Mouse (Mus musculus): Measurements from ENCODE around the gene Arhgap23. TPM values are rescaled to one million over a fixed set of nuclear protein-coding genes. Genes with fewer than 3 reads are reported as not detected.

The Arhgap23 gene
- polyA plus RNA-seq, 1 experiment from 2014 or later = 8.5 TPM

- H3K4me1 ChIP-seq (replicated peaks; ENCODE audit: control insufficient read depth, insufficient read depth, low read length) = peaks cover 26% of the 10 kb centered on the region; the same call in 1 of the 2 replicates
- no peak overlapping the region for H3K9ac ChIP-seq
- 23% methylated on average over 5 of the region's 5 CpGs for WGBS
- H3K27ac ChIP-seq = no peak overlapping the region
- H3K4me2 ChIP-seq (replicated peaks) = no peak overlapping the region
- ATAC-seq (ENCODE audit: low FRiP score) = no peak
- no peak overlapping the region for H3K4me3 ChIP-seq (replicated peaks; ENCODE audit: low read length)
- no peak for DNase-seq (ENCODE audit: low spot score)
- peaks cover 50% of the 10 kb centered on the region for H3K36me3 ChIP-seq (replicated peaks; ENCODE audit: control insufficient read depth, insufficient read depth)
- peaks cover 65% of the 10 kb centered on the region for H3K27me3 ChIP-seq (ENCODE audit: control insufficient read depth, insufficient read depth, low read length)
- H3K9me3 ChIP-seq (ENCODE audit: control insufficient read depth, low read length) = no peaks in the 10 kb centered on the region
Measured at GRCm38 (mm10) chr11:97535308-97535630, 119.9 kb downstream of the Arhgap23 start.

GRCm38 (mm10) chr11:97535660-97536059, 120.3 kb downstream of the Arhgap23 start:
- H3K4me2 ChIP-seq (replicated peaks) = no peak overlapping the region
- H3K27ac ChIP-seq = no peak overlapping the region
- 56% methylated on average over 5 of the region's 5 CpGs for WGBS
- no peaks in the 10 kb centered on the region for H3K9me3 ChIP-seq (ENCODE audit: control insufficient read depth, low read length)
- H3K36me3 ChIP-seq (replicated peaks; ENCODE audit: control insufficient read depth, insufficient read depth) = peaks cover 47% of the 10 kb centered on the region
- no peak overlapping the region for H3K4me3 ChIP-seq (replicated peaks; ENCODE audit: low read length)
- ATAC-seq (ENCODE audit: low FRiP score) = no peak
- DNase-seq (ENCODE audit: low spot score) = no peak
- H3K4me1 ChIP-seq (replicated peaks; ENCODE audit: control insufficient read depth, insufficient read depth, low read length) = peaks cover 30% of the 10 kb centered on the region; the same call in 1 of the 2 replicates
- H3K9ac ChIP-seq = no peak overlapping the region
- peaks cover 65% of the 10 kb centered on the region for H3K27me3 ChIP-seq (ENCODE audit: control insufficient read depth, insufficient read depth, low read length)

GRCm38 (mm10) chr11:97536083-97536747, 120.9 kb downstream of the Arhgap23 start:
- no peak for ATAC-seq (ENCODE audit: low FRiP score)
- Histone ChIP-seq H3K9me3 (ENCODE audit: control insufficient read depth, low read length) (no peaks in the 10 kb centered on the region), H3K36me3 (replicated peaks; ENCODE audit: control insufficient read depth, insufficient read depth) (peaks cover 42% of the 10 kb centered on the region), H3K4me2 (replicated peaks) (peak overlapping the region; percentile 48), H3K27ac (no peak overlapping the region), H3K4me3 (replicated peaks; ENCODE audit: low read length) (no peak overlapping the region), H3K27me3 (ENCODE audit: control insufficient read depth, insufficient read depth, low read length) (peaks cover 65% of the 10 kb centered on the region), H3K4me1 (replicated peaks; ENCODE audit: control insufficient read depth, insufficient read depth, low read length) (peaks cover 35% of the 10 kb centered on the region; the same call in 1 of the 2 replicates), H3K9ac (0 out of 2 replicates have a peak overlapping the region, but pooled peaks have one; percentile 50)
- WGBS = 21% methylated on average over 35 of the region's 35 CpGs
- no peak for DNase-seq (ENCODE audit: low spot score)

- Histone ChIP-seq H3K27ac (no peak overlapping the region), H3K4me3 (replicated peaks; ENCODE audit: low read length) (peak overlapping the region; percentile 19), H3K9ac (peak overlapping the region; percentile 50; the same call in 1 of the 2 replicates), H3K27me3 (ENCODE audit: control insufficient read depth, insufficient read depth, low read length) (peaks cover 65% of the 10 kb centered on the region), H3K36me3 (replicated peaks; ENCODE audit: control insufficient read depth, insufficient read depth) (peaks cover 38% of the 10 kb centered on the region), H3K4me1 (replicated peaks; ENCODE audit: control insufficient read depth, insufficient read depth, low read length) (peaks cover 33% of the 10 kb centered on the region; the same call in 1 of the 2 replicates), H3K9me3 (ENCODE audit: control insufficient read depth, low read length) (no peaks in the 10 kb centered on the region), H3K4me2 (replicated peaks) (peak overlapping the region; percentile 48)
- DNase-seq (ENCODE audit: low spot score) (no peak), ATAC-seq (ENCODE audit: low FRiP score) (peak; percentile 22; the same call in 1 of the 2 replicates)
- 3% methylated on average over 36 of the region's 36 CpGs for WGBS
Measured at GRCm38 (mm10) chr11:97536835-97537579, 121.7 kb downstream of the Arhgap23 start.

- H3K9me3 ChIP-seq (ENCODE audit: control insufficient read depth, low read length) = no peaks in the 10 kb centered on the region
- H3K27me3 ChIP-seq (ENCODE audit: control insufficient read depth, insufficient read depth, low read length) = peaks cover 60% of the 10 kb centered on the region
- peaks cover 33% of the 10 kb centered on the region; the same call in 1 of the 2 replicates for H3K4me1 ChIP-seq (replicated peaks; ENCODE audit: control insufficient read depth, insufficient read depth, low read length)
- no peak overlapping the region for H3K4me3 ChIP-seq (replicated peaks; ENCODE audit: low read length)
- peaks cover 34% of the 10 kb centered on the region for H3K36me3 ChIP-seq (replicated peaks; ENCODE audit: control insufficient read depth, insufficient read depth)
- DNase-seq (ENCODE audit: low spot score) (no peak), ATAC-seq (ENCODE audit: low FRiP score) (no peak)
- H3K4me2 ChIP-seq (replicated peaks) = peak overlapping the region; percentile 48
- WGBS = 24% methylated on average over 12 of the region's 12 CpGs
- 0 out of 2 replicates have a peak overlapping the region, but pooled peaks have one; percentile 50 for H3K9ac ChIP-seq
- no peak overlapping the region for H3K27ac ChIP-seq
Measured at GRCm38 (mm10) chr11:97537580-97538089, 122.3 kb downstream of the Arhgap23 start.

- Histone ChIP-seq H3K4me1 (replicated peaks; ENCODE audit: control insufficient read depth, insufficient read depth, low read length) (peaks cover 48% of the 10 kb centered on the region; the same call in 1 of the 2 replicates), H3K27me3 (ENCODE audit: control insufficient read depth, insufficient read depth, low read length) (peaks cover 40% of the 10 kb centered on the region)
- no peak for DNase-seq (ENCODE audit: low spot score)
Measured at GRCm38 (mm10) chr11:97539622-97540021, 124.3 kb downstream of the Arhgap23 start.

GRCm38 (mm10) chr11:97540136-97540535, 124.8 kb downstream of the Arhgap23 start:
- peaks cover 35% of the 10 kb centered on the region for H3K27me3 ChIP-seq (ENCODE audit: control insufficient read depth, insufficient read depth, low read length)
- H3K4me1 ChIP-seq (replicated peaks; ENCODE audit: control insufficient read depth, insufficient read depth, low read length) = peaks cover 48% of the 10 kb centered on the region; the same call in 1 of the 2 replicates
- peaks cover 9% of the 10 kb centered on the region; the same call in 1 of the 2 replicates for H3K36me3 ChIP-seq (replicated peaks; ENCODE audit: control insufficient read depth, insufficient read depth)

More at GRCm38 (mm10) chr11:97539622-97540021, 124.3 kb downstream of the Arhgap23 start:
- H3K36me3 ChIP-seq (replicated peaks; ENCODE audit: control insufficient read depth, insufficient read depth) = peaks cover 14% of the 10 kb centered on the region
- no peaks in the 10 kb centered on the region for H3K9me3 ChIP-seq (ENCODE audit: control insufficient read depth, low read length)
- H3K4me2 ChIP-seq (replicated peaks) = no peak overlapping the region
- H3K4me3 ChIP-seq (replicated peaks; ENCODE audit: low read length) = no peak overlapping the region
- WGBS = 40% methylated on average over 5 of the region's 5 CpGs
- no peak overlapping the region for H3K9ac ChIP-seq
- ATAC-seq (ENCODE audit: low FRiP score) = no peak
- H3K27ac ChIP-seq = no peak overlapping the region

GRCm38 (mm10) chr11:97540604-97541003, 125.3 kb downstream of the Arhgap23 start:
- H3K27me3 ChIP-seq (ENCODE audit: control insufficient read depth, insufficient read depth, low read length) = peaks cover 31% of the 10 kb centered on the region
- 52% methylated on average over 3 of the region's 3 CpGs for WGBS
- H3K9me3 ChIP-seq (ENCODE audit: control insufficient read depth, low read length) = no peaks in the 10 kb centered on the region
- H3K9ac ChIP-seq = no peak overlapping the region
- H3K36me3 ChIP-seq (replicated peaks; ENCODE audit: control insufficient read depth, insufficient read depth) = peaks cover 5% of the 10 kb centered on the region; the same call in 1 of the 2 replicates
- no peak overlapping the region for H3K4me3 ChIP-seq (replicated peaks; ENCODE audit: low read length)
- no peak overlapping the region for H3K27ac ChIP-seq
- H3K4me1 ChIP-seq (replicated peaks; ENCODE audit: control insufficient read depth, insufficient read depth, low read length) = peaks cover 48% of the 10 kb centered on the region; the same call in 1 of the 2 replicates
- DNase-seq (ENCODE audit: low spot score) (peak; percentile 76), ATAC-seq (ENCODE audit: low FRiP score) (peak; percentile 21; the same call in 1 of the 2 replicates)
- no peak overlapping the region for H3K4me2 ChIP-seq (replicated peaks)

More at GRCm38 (mm10) chr11:97540136-97540535, 124.8 kb downstream of the Arhgap23 start:
- no peak overlapping the region for H3K27ac ChIP-seq
- WGBS = 58% methylated on average over 3 of the region's 3 CpGs
- DNase-seq (ENCODE audit: low spot score) = no peak
- no peak for ATAC-seq (ENCODE audit: low FRiP score)
- H3K9me3 ChIP-seq (ENCODE audit: control insufficient read depth, low read length) = no peaks in the 10 kb centered on the region
- H3K9ac ChIP-seq = no peak overlapping the region
- no peak overlapping the region for H3K4me2 ChIP-seq (replicated peaks)
- H3K4me3 ChIP-seq (replicated peaks; ENCODE audit: low read length) = no peak overlapping the region

Measured in hindbrain, embryonic 14.5 days (tissue).